Mouse (Mus musculus): Measurements from ENCODE around the gene Sema7a. TPM values are rescaled to one million over a fixed set of nuclear protein-coding genes. Genes with fewer than 3 reads are reported as not detected.

The Sema7a gene
- polyA plus RNA-seq, 1 experiment from 2014 or later: 0.72 TPM

- ATAC-seq: no peak
- Histone ChIP-seq H3K4me3 (ENCODE audit: low read length) (no peak overlapping the region), H3K9ac (ENCODE audit: low read depth, low read length) (no peak overlapping the region), H3K27me3 (replicated peaks; ENCODE audit: control insufficient read depth, insufficient read depth, low read length) (no peaks in the 10 kb centered on the region), H3K4me1 (ENCODE audit: control insufficient read depth, insufficient read depth, low read length) (no peaks in the 10 kb centered on the region; the same call in 1 of the 2 replicates), H3K4me2 (ENCODE audit: low read depth, low read length) (no peak overlapping the region), H3K36me3 (ENCODE audit: control insufficient read depth, insufficient read depth, low read length) (no peaks in the 10 kb centered on the region), H3K9me3 (ENCODE audit: control insufficient read depth, low read length) (no peaks in the 10 kb centered on the region), H3K27ac (ENCODE audit: low read length) (no peak overlapping the region)
- whole genome bisulfite sequencing: 86% methylated on average over 2 of the region's 2 CpGs
Observed at GRCm38 (mm10) chr9:57988098-57988497, 48.2 kb downstream of the Sema7a start.

- Histone ChIP-seq H3K9ac (ENCODE audit: low read depth, low read length) (no peak overlapping the region), H3K36me3 (ENCODE audit: control insufficient read depth, insufficient read depth, low read length) (no peaks in the 10 kb centered on the region), H3K4me3 (ENCODE audit: low read length) (no peak overlapping the region), H3K4me2 (ENCODE audit: low read depth, low read length) (no peak overlapping the region), H3K27me3 (replicated peaks; ENCODE audit: control insufficient read depth, insufficient read depth, low read length) (no peaks in the 10 kb centered on the region), H3K4me1 (ENCODE audit: control insufficient read depth, insufficient read depth, low read length) (no peaks in the 10 kb centered on the region; the same call in 1 of the 2 replicates), H3K9me3 (ENCODE audit: control insufficient read depth, low read length) (no peaks in the 10 kb centered on the region), H3K27ac (ENCODE audit: low read length) (no peak overlapping the region)
- 79% methylated on average over 6 of the region's 6 CpGs for WGBS
- no peak for ATAC-seq
Observed at GRCm38 (mm10) chr9:57989309-57989708, 49.4 kb downstream of the Sema7a start.

- Histone ChIP-seq H3K9ac (ENCODE audit: low read depth, low read length) (no peak overlapping the region; the same call in 1 of the 2 replicates), H3K36me3 (ENCODE audit: control insufficient read depth, insufficient read depth, low read length) (no peaks in the 10 kb centered on the region), H3K4me3 (ENCODE audit: low read length) (no peak overlapping the region), H3K27ac (ENCODE audit: low read length) (no peak overlapping the region), H3K4me2 (ENCODE audit: low read depth, low read length) (no peak overlapping the region), H3K4me1 (ENCODE audit: control insufficient read depth, insufficient read depth, low read length) (no peaks in the 10 kb centered on the region; the same call in 1 of the 2 replicates), H3K27me3 (replicated peaks; ENCODE audit: control insufficient read depth, insufficient read depth, low read length) (no peaks in the 10 kb centered on the region), H3K9me3 (ENCODE audit: control insufficient read depth, low read length) (no peaks in the 10 kb centered on the region)
- peak; percentile 59 for ATAC-seq
- WGBS: 35% methylated on average over 10 of the region's 10 CpGs
Observed at GRCm38 (mm10) chr9:57990438-57991110, 50.7 kb downstream of the Sema7a start.

GRCm38 (mm10) chr9:57992060-57992459, 52.1 kb downstream of the Sema7a start:
- ATAC-seq: no peak
- H3K4me1 ChIP-seq (ENCODE audit: control insufficient read depth, insufficient read depth, low read length): no peaks in the 10 kb centered on the region; the same call in 1 of the 2 replicates
- H3K9ac ChIP-seq (ENCODE audit: low read depth, low read length): no peak overlapping the region
- 89% methylated on average over 3 of the region's 3 CpGs for WGBS
- H3K4me2 ChIP-seq (ENCODE audit: low read depth, low read length): no peak overlapping the region
- H3K36me3 ChIP-seq (ENCODE audit: control insufficient read depth, insufficient read depth, low read length): no peaks in the 10 kb centered on the region
- peaks cover 2% of the 10 kb centered on the region; the same call in 1 of the 2 replicates for H3K27me3 ChIP-seq (replicated peaks; ENCODE audit: control insufficient read depth, insufficient read depth, low read length)
- H3K4me3 ChIP-seq (ENCODE audit: low read length): no peak overlapping the region
- no peak overlapping the region for H3K27ac ChIP-seq (ENCODE audit: low read length)
- no peaks in the 10 kb centered on the region for H3K9me3 ChIP-seq (ENCODE audit: control insufficient read depth, low read length)

- WGBS: 50% methylated on average over 8 of the region's 8 CpGs
- H3K36me3 ChIP-seq (ENCODE audit: control insufficient read depth, insufficient read depth, low read length): no peaks in the 10 kb centered on the region
- no peaks in the 10 kb centered on the region for H3K9me3 ChIP-seq (ENCODE audit: control insufficient read depth, low read length)
- ATAC-seq: no peak
- no peak overlapping the region for H3K4me3 ChIP-seq (ENCODE audit: low read length)
- H3K4me2 ChIP-seq (ENCODE audit: low read depth, low read length): no peak overlapping the region
- peaks cover 2% of the 10 kb centered on the region; the same call in 1 of the 2 replicates for H3K27me3 ChIP-seq (replicated peaks; ENCODE audit: control insufficient read depth, insufficient read depth, low read length)
- H3K9ac ChIP-seq (ENCODE audit: low read depth, low read length): 0 out of 2 replicates have a peak overlapping the region, but pooled peaks have one; percentile 10
- peaks cover 5% of the 10 kb centered on the region; the same call in 1 of the 2 replicates for H3K4me1 ChIP-seq (ENCODE audit: control insufficient read depth, insufficient read depth, low read length)
- no peak overlapping the region for H3K27ac ChIP-seq (ENCODE audit: low read length)
Observed at GRCm38 (mm10) chr9:57992781-57993591, 53.1 kb downstream of the Sema7a start.

- Histone ChIP-seq H3K27me3 (replicated peaks; ENCODE audit: control insufficient read depth, insufficient read depth, low read length) (peaks cover 2% of the 10 kb centered on the region; the same call in 1 of the 2 replicates), H3K9ac (ENCODE audit: low read depth, low read length) (no peak overlapping the region), H3K4me2 (ENCODE audit: low read depth, low read length) (no peak overlapping the region), H3K36me3 (ENCODE audit: control insufficient read depth, insufficient read depth, low read length) (no peaks in the 10 kb centered on the region), H3K9me3 (ENCODE audit: control insufficient read depth, low read length) (no peaks in the 10 kb centered on the region), H3K27ac (ENCODE audit: low read length) (no peak overlapping the region), H3K4me3 (ENCODE audit: low read length) (no peak overlapping the region), H3K4me1 (ENCODE audit: control insufficient read depth, insufficient read depth, low read length) (peaks cover 5% of the 10 kb centered on the region; the same call in 1 of the 2 replicates)
- no peak for ATAC-seq
- WGBS: 38% methylated on average over 4 of the region's 4 CpGs
Observed at GRCm38 (mm10) chr9:57995282-57995681, 55.4 kb downstream of the Sema7a start.

- no peaks in the 10 kb centered on the region for H3K9me3 ChIP-seq (ENCODE audit: control insufficient read depth, low read length)
- no peaks in the 10 kb centered on the region for H3K36me3 ChIP-seq (ENCODE audit: control insufficient read depth, insufficient read depth, low read length)
- peak overlapping the region; percentile 61 for H3K4me2 ChIP-seq (ENCODE audit: low read depth, low read length)
- peaks cover 2% of the 10 kb centered on the region; the same call in 1 of the 2 replicates for H3K27me3 ChIP-seq (replicated peaks; ENCODE audit: control insufficient read depth, insufficient read depth, low read length)
- H3K27ac ChIP-seq (ENCODE audit: low read length): no peak overlapping the region
- peak overlapping the region; percentile 37 for H3K4me3 ChIP-seq (ENCODE audit: low read length)
- WGBS: 20% methylated on average over 13 of the region's 13 CpGs
- no peak for ATAC-seq
- peaks cover 5% of the 10 kb centered on the region; the same call in 1 of the 2 replicates for H3K4me1 ChIP-seq (ENCODE audit: control insufficient read depth, insufficient read depth, low read length)
- peak overlapping the region; percentile 53; the same call in 1 of the 2 replicates for H3K9ac ChIP-seq (ENCODE audit: low read depth, low read length)
Observed at GRCm38 (mm10) chr9:57997511-57998031, 57.7 kb downstream of the Sema7a start.

GRCm38 (mm10) chr9:57998032-57998659, 58.2 kb downstream of the Sema7a start:
- ATAC-seq: peak; percentile 92
- peak overlapping the region; percentile 61 for H3K4me2 ChIP-seq (ENCODE audit: low read depth, low read length)
- no peak overlapping the region for H3K27ac ChIP-seq (ENCODE audit: low read length)
- no peaks in the 10 kb centered on the region for H3K9me3 ChIP-seq (ENCODE audit: control insufficient read depth, low read length)
- H3K36me3 ChIP-seq (ENCODE audit: control insufficient read depth, insufficient read depth, low read length): no peaks in the 10 kb centered on the region
- H3K4me1 ChIP-seq (ENCODE audit: control insufficient read depth, insufficient read depth, low read length): peaks cover 5% of the 10 kb centered on the region; the same call in 1 of the 2 replicates
- peaks cover 2% of the 10 kb centered on the region; the same call in 1 of the 2 replicates for H3K27me3 ChIP-seq (replicated peaks; ENCODE audit: control insufficient read depth, insufficient read depth, low read length)
- H3K9ac ChIP-seq (ENCODE audit: low read depth, low read length): peak overlapping the region; percentile 53
- 1% methylated on average over 20 of the region's 20 CpGs for WGBS
- peak overlapping the region; percentile 37 for H3K4me3 ChIP-seq (ENCODE audit: low read length)
